Mouse (Mus musculus): ENCODE measurements around the gene Mast3. TPM values are rescaled to one million over a fixed set of nuclear protein-coding genes. Genes with fewer than 3 reads are reported as not detected.

The Mast3 gene
- polyA plus RNA-seq, 1 experiment from 2014 or later: 18.2 TPM

GRCm38 (mm10) chr8:70760350-70760749 is 44.5 kb downstream of the Mast3 start:
- Histone ChIP-seq H3K4me1 (replicated peaks; ENCODE audit: control insufficient read depth, insufficient read depth, low read length) (peaks cover 55% of the 10 kb centered on the region), H3K9me3 (ENCODE audit: control insufficient read depth, low read length) (no peaks in the 10 kb centered on the region), H3K4me3 (ENCODE audit: low read depth, low read length) (peak overlapping the region; percentile 86), H3K36me3 (ENCODE audit: control insufficient read depth, insufficient read depth, low read length) (no peaks in the 10 kb centered on the region; the same call in 1 of the 2 replicates), H3K27ac (ENCODE audit: low read depth, low read length) (peak overlapping the region; percentile 82), H3K9ac (ENCODE audit: low read depth, low read length) (peak overlapping the region; percentile 90), H3K27me3 (replicated peaks; ENCODE audit: control insufficient read depth, insufficient read depth, low read length) (no peaks in the 10 kb centered on the region), H3K4me2 (peak overlapping the region; percentile 99)
- ATAC-seq (replicated peaks; ENCODE audit: low FRiP score) (peak; percentile 3), DNase-seq (ENCODE audit: low spot score) (no peak)
- WGBS: 1% methylated on average over 22 of the region's 22 CpGs

- H3K4me3 ChIP-seq (ENCODE audit: low read depth, low read length): peak overlapping the region; percentile 3
- peak overlapping the region; percentile 90; the same call in 1 of the 2 replicates for H3K9ac ChIP-seq (ENCODE audit: low read depth, low read length)
- peak overlapping the region; percentile 99 for H3K4me2 ChIP-seq
- H3K27ac ChIP-seq (ENCODE audit: low read depth, low read length): no peak overlapping the region
- peaks cover 46% of the 10 kb centered on the region for H3K4me1 ChIP-seq (replicated peaks; ENCODE audit: control insufficient read depth, insufficient read depth, low read length)
- DNase-seq (ENCODE audit: low spot score) (no peak), ATAC-seq (replicated peaks; ENCODE audit: low FRiP score) (no peak)
- no peaks in the 10 kb centered on the region for H3K9me3 ChIP-seq (ENCODE audit: control insufficient read depth, low read length)
- 69% methylated on average over 19 of the region's 19 CpGs for WGBS
- no peaks in the 10 kb centered on the region; the same call in 1 of the 2 replicates for H3K36me3 ChIP-seq (ENCODE audit: control insufficient read depth, insufficient read depth, low read length)
- no peaks in the 10 kb centered on the region for H3K27me3 ChIP-seq (replicated peaks; ENCODE audit: control insufficient read depth, insufficient read depth, low read length)
Measured at GRCm38 (mm10) chr8:70758616-70759561, 46.0 kb downstream of the Mast3 start.

GRCm38 (mm10) chr8:70758308-70758615 is 46.6 kb downstream of the Mast3 start:
- no peak overlapping the region for H3K27ac ChIP-seq (ENCODE audit: low read depth, low read length)
- DNase-seq (ENCODE audit: low spot score) (no peak), ATAC-seq (replicated peaks; ENCODE audit: low FRiP score) (no peak)
- H3K4me2 ChIP-seq: no peak overlapping the region
- WGBS: 88% methylated on average over 7 of the region's 7 CpGs
- no peak overlapping the region for H3K9ac ChIP-seq (ENCODE audit: low read depth, low read length)
- H3K4me1 ChIP-seq (replicated peaks; ENCODE audit: control insufficient read depth, insufficient read depth, low read length): peaks cover 46% of the 10 kb centered on the region
- no peaks in the 10 kb centered on the region; the same call in 1 of the 2 replicates for H3K36me3 ChIP-seq (ENCODE audit: control insufficient read depth, insufficient read depth, low read length)
- no peaks in the 10 kb centered on the region for H3K27me3 ChIP-seq (replicated peaks; ENCODE audit: control insufficient read depth, insufficient read depth, low read length)
- no peaks in the 10 kb centered on the region for H3K9me3 ChIP-seq (ENCODE audit: control insufficient read depth, low read length)
- H3K4me3 ChIP-seq (ENCODE audit: low read depth, low read length): no peak overlapping the region

GRCm38 (mm10) chr8:70757523-70758307 is 47.1 kb downstream of the Mast3 start:
- Histone ChIP-seq H3K9me3 (ENCODE audit: control insufficient read depth, low read length) (no peaks in the 10 kb centered on the region), H3K27ac (ENCODE audit: low read depth, low read length) (no peak overlapping the region), H3K4me1 (replicated peaks; ENCODE audit: control insufficient read depth, insufficient read depth, low read length) (peaks cover 50% of the 10 kb centered on the region), H3K4me3 (ENCODE audit: low read depth, low read length) (no peak overlapping the region), H3K36me3 (ENCODE audit: control insufficient read depth, insufficient read depth, low read length) (no peaks in the 10 kb centered on the region; the same call in 1 of the 2 replicates), H3K4me2 (no peak overlapping the region), H3K9ac (ENCODE audit: low read depth, low read length) (no peak overlapping the region), H3K27me3 (replicated peaks; ENCODE audit: control insufficient read depth, insufficient read depth, low read length) (no peaks in the 10 kb centered on the region)
- 75% methylated on average over 22 of the region's 22 CpGs for WGBS
- no peak for ATAC-seq (replicated peaks; ENCODE audit: low FRiP score)
- DNase-seq (ENCODE audit: low spot score): no peak

- peaks cover 42% of the 10 kb centered on the region for H3K4me1 ChIP-seq (replicated peaks; ENCODE audit: control insufficient read depth, insufficient read depth, low read length)
- ATAC-seq (replicated peaks; ENCODE audit: low FRiP score) (no peak), DNase-seq (ENCODE audit: low spot score) (no peak)
- no peak overlapping the region for H3K9ac ChIP-seq (ENCODE audit: low read depth, low read length)
- no peaks in the 10 kb centered on the region for H3K9me3 ChIP-seq (ENCODE audit: control insufficient read depth, low read length)
- H3K36me3 ChIP-seq (ENCODE audit: control insufficient read depth, insufficient read depth, low read length): no peaks in the 10 kb centered on the region; the same call in 1 of the 2 replicates
- H3K4me3 ChIP-seq (ENCODE audit: low read depth, low read length): no peak overlapping the region
- H3K27me3 ChIP-seq (replicated peaks; ENCODE audit: control insufficient read depth, insufficient read depth, low read length): no peaks in the 10 kb centered on the region
- H3K4me2 ChIP-seq: no peak overlapping the region
- WGBS: 95% methylated on average over 6 of the region's 6 CpGs
- H3K27ac ChIP-seq (ENCODE audit: low read depth, low read length): no peak overlapping the region
Measured at GRCm38 (mm10) chr8:70756476-70757040, 48.3 kb downstream of the Mast3 start.

- no peak for DNase-seq (ENCODE audit: low spot score)
- no peaks in the 10 kb centered on the region for H3K9me3 ChIP-seq (ENCODE audit: control insufficient read depth, low read length)
- no peak overlapping the region for H3K27ac ChIP-seq (ENCODE audit: low read depth, low read length)
- no peak for ATAC-seq (replicated peaks; ENCODE audit: low FRiP score)
- H3K4me2 ChIP-seq: peak overlapping the region; percentile 100
- no peak overlapping the region for H3K9ac ChIP-seq (ENCODE audit: low read depth, low read length)
- no peaks in the 10 kb centered on the region for H3K27me3 ChIP-seq (replicated peaks; ENCODE audit: control insufficient read depth, insufficient read depth, low read length)
- no peaks in the 10 kb centered on the region; the same call in 1 of the 2 replicates for H3K36me3 ChIP-seq (ENCODE audit: control insufficient read depth, insufficient read depth, low read length)
- H3K4me1 ChIP-seq (replicated peaks; ENCODE audit: control insufficient read depth, insufficient read depth, low read length): peaks cover 37% of the 10 kb centered on the region
- 82% methylated on average over 24 of the region's 24 CpGs for WGBS
- peak overlapping the region; percentile 84 for H3K4me3 ChIP-seq (ENCODE audit: low read depth, low read length)
Measured at GRCm38 (mm10) chr8:70755661-70756475, 49.0 kb downstream of the Mast3 start.

- peak overlapping the region; percentile 84 for H3K4me3 ChIP-seq (ENCODE audit: low read depth, low read length)
- ATAC-seq (replicated peaks; ENCODE audit: low FRiP score) (peak; percentile 6; the same call in 1 of the 2 replicates), DNase-seq (ENCODE audit: low spot score) (no peak)
- H3K27me3 ChIP-seq (replicated peaks; ENCODE audit: control insufficient read depth, insufficient read depth, low read length): peaks cover under 1% of the 10 kb centered on the region; the same call in 1 of the 2 replicates
- peak overlapping the region; percentile 100 for H3K4me2 ChIP-seq
- WGBS: 17% methylated on average over 48 of the region's 50 CpGs
- H3K9me3 ChIP-seq (ENCODE audit: control insufficient read depth, low read length): no peaks in the 10 kb centered on the region
- H3K36me3 ChIP-seq (ENCODE audit: control insufficient read depth, insufficient read depth, low read length): no peaks in the 10 kb centered on the region; the same call in 1 of the 2 replicates
- H3K9ac ChIP-seq (ENCODE audit: low read depth, low read length): peak overlapping the region; percentile 82
- 0 out of 2 replicates have a peak overlapping the region, but pooled peaks have one; percentile 32 for H3K27ac ChIP-seq (ENCODE audit: low read depth, low read length)
- peaks cover 36% of the 10 kb centered on the region for H3K4me1 ChIP-seq (replicated peaks; ENCODE audit: control insufficient read depth, insufficient read depth, low read length)
Measured at GRCm38 (mm10) chr8:70754871-70755660, 49.8 kb downstream of the Mast3 start.
